Mouse (Mus musculus) WW6 (cell line): Measurements from ENCODE around the gene Asgr2.
A peak's percentile ranks its signal among the peaks of the same experiment; 100 is the strongest.
"Not testable (repeated sequence)": the region's sequence is repeated elsewhere in the genome, so short reads cannot be mapped to it uniquely, and the experiment has no call there.

Experiments used
- DNase-seq: peaks from one replicate; pipeline ENCODE4 v3.0.0-alpha.2; 2013; ENCODE audit warnings: low read depth, low spot score

Asgr2 gene

DNA sequence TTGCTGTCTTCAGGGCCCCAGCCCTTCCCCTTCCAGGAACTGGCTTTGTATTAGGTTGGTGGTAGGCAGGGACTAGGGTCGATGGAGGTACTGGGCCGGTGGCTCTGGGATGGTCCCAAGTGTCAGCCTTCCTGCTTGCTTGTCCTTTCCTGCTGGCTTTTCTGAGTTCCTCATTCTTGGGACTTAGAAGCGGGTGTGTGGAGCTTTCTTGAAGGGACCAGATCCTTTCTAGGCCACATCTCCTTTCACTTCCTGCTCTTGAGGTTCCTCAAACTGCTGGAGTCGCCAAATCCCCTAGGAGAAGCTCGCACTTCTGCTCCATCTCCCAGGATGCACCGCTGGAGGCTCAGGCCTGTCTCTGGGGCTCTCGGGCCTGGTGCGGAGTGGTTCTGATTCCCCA lies 7.9 kb upstream of the Asgr2 start:
- DNase-seq, result no peak

DNA sequence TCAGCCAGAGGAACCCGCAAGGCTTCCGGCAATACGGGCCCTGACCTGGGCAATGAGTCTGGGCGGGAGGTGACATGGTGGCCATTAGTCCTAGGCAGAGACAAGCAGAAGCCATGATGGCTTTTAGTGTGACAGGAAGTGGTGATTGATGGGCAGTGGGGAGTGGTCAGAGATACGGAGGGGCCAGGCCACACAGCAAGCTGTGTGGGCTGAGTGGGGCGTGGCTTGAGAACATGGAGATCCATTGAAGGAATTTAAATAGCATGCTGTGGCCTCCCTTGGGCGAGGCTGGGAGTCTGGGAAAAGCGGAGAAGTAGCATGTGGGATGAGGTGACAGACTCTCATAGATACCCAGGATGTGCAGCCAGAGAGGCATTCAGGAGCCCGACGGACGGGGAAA lies 5.0 kb downstream of the Asgr2 start:
- DNase-seq, result no peak

DNA sequence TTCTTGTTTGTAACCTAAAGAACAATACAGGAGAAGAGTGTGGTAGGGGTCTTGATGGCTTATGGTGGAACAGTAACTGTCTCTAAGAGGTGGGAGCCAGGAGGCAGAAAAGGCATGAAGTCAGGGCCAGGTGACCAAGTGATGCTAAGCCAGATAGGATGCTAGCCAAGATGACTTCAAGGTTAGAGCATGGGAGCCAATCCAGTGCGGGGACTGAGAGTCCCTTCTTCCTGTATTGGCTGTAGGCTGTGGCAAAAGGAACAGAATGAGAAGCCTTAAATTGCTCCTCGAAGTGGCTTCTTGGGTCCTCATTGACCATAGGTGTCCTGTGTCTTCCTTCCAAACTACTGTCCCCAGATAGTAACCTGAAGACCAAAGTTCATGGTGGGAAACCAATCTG lies 6.7 kb downstream of the Asgr2 start:
- no peak for DNase-seq

DNA sequence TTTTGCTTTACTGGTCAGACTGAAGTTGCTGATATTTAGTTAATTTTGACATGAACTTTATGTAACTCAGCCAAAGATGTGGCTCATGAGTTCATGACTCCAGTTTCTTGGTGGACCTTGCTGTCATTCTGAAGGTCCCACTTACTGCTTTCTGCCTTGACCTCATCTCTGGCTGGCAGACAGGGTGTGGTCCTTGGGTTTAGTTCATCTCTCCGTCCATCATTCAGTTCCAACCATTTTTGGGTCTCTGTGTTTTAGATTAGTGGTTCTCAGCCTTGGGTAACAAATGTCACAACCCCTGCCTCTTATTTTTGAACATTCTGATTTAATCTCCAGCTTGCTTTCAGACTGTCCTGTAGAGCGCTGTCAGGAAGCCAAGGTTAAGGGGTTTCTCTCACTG lies 7.4 kb downstream of the Asgr2 start:
- DNase-seq, result no peak

DNA sequence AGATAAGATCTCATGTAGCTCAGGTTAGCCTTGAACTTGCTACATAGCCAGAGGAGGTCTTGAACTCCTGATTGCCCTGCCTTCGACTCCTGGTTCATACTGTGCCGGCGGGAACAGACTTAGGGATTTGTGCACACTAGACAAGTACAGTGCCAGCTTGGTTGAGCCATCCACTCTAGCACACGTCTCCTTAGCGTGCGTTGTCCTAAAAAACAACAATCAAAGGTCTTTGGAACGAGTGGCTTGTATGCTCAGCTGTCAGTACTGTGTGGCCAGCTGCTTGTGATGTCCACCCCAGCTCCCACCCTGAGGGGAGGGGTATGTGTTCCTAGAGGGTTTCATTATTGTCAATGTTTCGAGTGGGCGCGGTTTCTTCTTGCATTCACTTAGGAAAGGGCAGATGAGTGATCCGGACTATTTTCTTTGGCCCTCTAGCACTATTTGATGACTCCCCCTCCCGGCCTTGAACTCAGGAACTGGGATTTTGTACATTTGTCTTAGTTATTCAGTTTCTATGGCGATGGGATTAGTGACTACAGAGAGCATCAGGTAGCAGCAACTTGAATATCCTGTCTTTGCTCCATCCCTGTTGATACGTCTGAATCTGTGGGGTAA lies 11.4 kb downstream of the Asgr2 start:
- no peak for DNase-seq

DNA sequence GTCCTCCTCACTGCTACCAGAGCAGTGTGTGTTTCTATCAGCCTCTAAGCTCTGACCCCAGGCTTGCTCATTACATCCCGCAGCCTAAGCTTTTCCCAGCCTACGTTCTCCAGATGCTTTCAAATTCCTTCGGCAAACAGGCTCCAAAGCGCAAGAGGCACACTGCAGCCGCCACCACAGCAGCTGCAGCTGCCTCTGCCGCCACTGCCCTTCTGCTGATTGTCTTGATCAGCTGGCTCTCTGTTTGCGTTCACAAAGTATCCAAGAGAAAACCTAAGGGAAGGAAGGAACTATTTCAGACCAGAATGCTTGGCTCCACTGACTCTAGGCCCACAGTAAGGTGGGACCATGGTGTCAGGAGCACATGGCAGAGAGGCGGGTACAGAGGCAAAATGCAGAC lies 14.6 kb downstream of the Asgr2 start:
- DNase-seq, result no peak

DNA sequence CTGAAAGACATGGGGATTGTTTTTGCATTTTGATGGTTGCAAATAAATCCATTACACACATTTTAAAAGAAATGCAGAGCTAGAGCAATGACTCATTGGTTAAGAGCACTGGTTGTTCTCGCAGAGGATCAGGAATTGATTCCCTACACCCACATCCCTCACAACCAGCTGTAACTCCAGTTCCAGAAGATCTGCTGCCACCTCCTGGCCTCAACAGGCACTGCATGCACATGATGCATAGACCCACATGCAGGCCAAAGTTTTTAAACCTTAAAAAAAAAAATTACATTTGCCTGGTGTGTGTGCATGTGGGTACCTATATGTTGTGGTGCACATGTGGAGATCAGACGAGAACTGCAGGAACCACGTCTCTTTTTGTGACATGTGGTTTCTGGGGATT lies 17.7 kb downstream of the Asgr2 start:
- peak; percentile 40 for DNase-seq

DNA sequence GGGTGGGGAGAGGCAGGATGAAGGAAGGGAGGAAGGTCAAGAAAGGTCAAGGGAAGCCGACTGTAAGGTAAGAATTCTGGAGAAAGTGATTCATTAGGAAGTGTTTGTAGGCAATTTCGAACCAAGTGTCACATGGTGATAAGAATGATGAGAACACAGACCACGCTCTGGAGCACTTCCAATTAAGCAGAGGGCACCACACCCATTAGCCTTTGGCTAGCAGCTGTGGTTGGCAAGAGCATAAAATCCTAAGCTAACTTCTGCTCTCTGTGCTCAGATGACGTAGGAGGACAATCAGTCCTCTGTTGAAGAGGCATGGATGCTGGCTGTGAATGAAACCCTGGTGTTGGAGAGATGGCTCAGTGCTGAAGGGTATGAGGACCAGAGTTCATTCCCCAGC lies 22.1 kb downstream of the Asgr2 start:
- no peak for DNase-seq

DNA sequence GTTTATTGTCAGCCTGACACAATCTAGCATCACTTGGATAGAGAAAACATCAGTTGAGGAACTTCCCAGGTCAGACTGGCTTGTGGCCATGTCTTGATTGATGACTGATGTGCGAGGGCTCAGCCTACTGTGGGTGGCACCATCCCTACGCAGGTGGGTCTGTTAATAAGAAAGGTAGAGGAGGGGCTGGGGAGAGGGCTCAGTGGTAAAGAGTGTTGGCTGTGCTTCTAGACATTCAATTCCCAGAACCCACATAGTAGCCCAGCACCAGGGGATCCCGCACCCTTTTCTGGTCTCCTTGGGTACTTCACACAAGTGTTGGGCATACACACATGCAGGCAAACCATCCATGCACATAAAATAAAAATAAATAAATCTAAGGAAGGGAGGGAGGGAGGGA lies 23.5 kb downstream of the Asgr2 start:
- DNase-seq, result no peak

DNA sequence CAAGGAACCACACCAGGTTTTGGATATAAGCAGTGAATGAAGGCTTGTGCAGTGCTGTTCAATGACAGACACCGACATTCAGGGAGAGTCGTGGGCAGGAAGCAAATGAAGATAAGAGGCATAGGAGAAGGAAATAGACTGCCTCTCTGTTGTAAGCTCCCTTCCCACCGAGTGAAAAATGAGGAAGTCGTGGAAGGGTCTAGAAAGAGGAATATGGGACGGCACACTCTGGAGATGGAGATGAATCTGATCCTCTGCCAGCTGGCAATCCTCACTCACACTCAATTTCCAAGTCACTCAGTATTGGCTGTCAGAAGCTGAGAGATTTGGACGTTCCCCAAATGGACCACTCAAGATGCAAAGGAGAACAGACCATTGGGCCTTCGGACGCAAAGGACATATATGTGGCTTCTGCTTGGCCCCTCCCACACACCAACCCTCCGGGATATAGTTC lies 37.5 kb downstream of the Asgr2 start, which contains the start of gene Mgl2:
Mgl2 (plus strand) TSS at position 404 of the 454 bp plus-strand sequence.
- DNase-seq, result no peak

DNA sequence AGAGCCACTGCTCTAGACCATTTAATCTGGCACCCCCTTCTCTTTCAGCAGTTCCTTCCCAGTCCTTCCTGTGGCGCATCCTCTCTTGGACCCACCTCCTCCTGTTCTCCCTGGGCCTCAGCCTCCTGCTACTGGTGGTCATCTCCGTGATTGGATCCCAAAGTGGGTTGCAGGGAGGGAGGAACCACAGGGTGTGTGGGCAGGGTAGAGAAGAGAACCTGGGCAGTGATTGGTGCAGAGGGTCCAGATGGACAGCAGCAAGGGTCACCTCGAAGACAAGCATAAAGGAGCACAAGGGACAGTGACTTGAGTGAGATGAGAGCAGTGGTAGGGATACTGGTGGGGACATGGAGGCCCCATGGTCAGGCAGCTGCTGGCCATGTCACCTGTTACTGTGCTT lies 42.6 kb downstream of the Asgr2 start:
- not testable (repeated sequence) for DNase-seq

DNA sequence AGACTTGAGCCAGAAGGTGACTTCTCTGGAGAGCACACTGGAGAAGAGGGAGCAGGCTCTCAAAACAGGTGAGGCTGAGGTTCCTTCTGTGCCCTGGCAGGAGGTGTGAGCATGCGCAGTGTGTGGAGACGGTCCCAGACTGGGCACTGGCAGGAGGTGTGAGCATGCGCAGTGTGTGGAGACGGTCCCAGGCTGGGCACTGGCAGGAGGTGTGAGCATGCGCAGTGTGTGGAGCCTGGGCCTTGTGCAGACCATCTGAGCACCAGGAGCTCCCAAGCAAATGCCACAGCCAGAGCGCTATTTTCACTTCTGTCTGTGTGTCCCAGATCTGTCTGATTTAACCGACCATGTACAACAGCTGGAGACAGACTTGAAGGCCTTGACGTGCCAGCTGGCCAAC lies 43.5 kb downstream of the Asgr2 start:
- DNase-seq, result not testable (repeated sequence)

DNA sequence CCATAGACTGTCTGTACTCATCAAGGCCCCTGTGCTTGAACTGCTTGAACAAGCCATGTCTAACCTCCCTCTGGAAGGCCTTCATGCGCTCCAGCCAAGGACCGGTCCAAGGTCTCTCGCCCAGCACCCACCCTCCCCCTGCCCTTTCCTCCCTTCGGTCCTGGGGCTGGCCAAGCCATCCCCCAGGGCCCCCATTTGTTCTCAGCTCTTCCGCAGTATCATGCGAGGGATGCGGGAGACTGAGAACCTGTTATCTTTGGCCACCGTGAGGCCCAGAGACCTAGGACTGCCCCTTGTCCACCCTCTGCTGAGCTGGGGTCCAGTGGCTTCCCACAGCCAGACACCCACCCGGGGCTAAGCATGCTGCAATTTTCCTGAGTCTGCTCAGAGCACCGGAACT lies 46.7 kb downstream of the Asgr2 start:
- no peak for DNase-seq

DNA sequence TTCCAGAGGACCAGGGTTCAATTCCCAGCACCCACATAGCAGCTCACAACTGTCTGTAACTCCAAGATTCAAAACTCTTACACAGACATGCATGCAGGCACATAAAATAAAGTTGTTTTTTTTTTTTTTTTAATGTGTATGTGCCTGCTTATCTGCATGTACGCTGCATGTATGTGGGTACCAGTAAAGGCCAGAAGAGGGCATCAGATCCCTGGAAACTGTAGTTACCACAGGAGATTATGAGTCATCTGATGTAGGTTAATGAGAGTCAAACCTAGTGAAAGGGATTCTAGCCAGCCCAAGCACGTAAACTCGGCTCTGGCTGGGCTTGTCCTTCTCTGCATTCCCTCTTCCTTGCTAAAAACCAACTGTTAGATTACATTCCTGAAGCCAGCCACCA lies 58.6 kb downstream of the Asgr2 start:
- DNase-seq, result no peak
